ENCODE assay signal across 31 mouse cellular contexts in genomic region chr11:44498412-44499272, GRCm38 (mm10). TPM values are rescaled to one million over a fixed set of nuclear protein-coding genes. Genes with fewer than 3 reads are reported as not detected.
A peak's percentile ranks its signal among the peaks of the same experiment; 100 is the strongest.
DNase-seq lines count a peak whose midpoint lies in the region; ATAC-seq and TF ChIP-seq lines count a peak whose summit lies in the region.
"Had no signal": no experiment of that assay in that cellular context is flagged by ENCODE, and none has a peak within 500 bp of the region (broad histone marks: within the 10 kb centered on the region; RNA-seq: fewer than 3 reads in every experiment).

No protein-coding gene starts in this region.

- no peak overlapping the region for H3K27ac ChIP-seq in heart, embryonic 14.5 days (replicated peaks in 1 of 2; ENCODE audit: control insufficient read depth in 1 of 2, insufficient read depth in 1 of 2, low read depth in 2 of 2, low read length in 2 of 2)
- H3K27ac ChIP-seq in heart, embryonic 10.5 days: no peak overlapping the region
- H3K27ac ChIP-seq in spleen, adult 2 months (ENCODE audit: insufficient read depth, low read length): peak overlapping the region; percentile 92
- peak overlapping the region; percentile 45; the same call in 1 of the 2 replicates for H3K27ac ChIP-seq in liver, embryonic 15.5 days (replicated peaks)
- no peak overlapping the region for H3K27ac ChIP-seq in forebrain, embryonic 11.5 days (ENCODE audit: low read depth, low read length)
- H3K27ac ChIP-seq: gastrocnemius, adult 2 months; hindbrain, embryonic 12.5 days; hindbrain, postnatal 0 days; intestine, embryonic 15.5 days; limb, embryonic 10.5 days; limb, embryonic 15.5 days; neural tube, embryonic 13.5 days; stomach, postnatal 0 days had no signal

- 42% methylated on average over 13 of the region's 13 CpGs for WGBS in heart, embryonic 14.5 days
- WGBS in heart, embryonic 10.5 days: 54% methylated on average over 13 of the region's 13 CpGs
- whole genome bisulfite sequencing in spleen, adult 2 months: 62% methylated on average over 13 of the region's 13 CpGs
- 61% methylated on average over 13 of the region's 13 CpGs for WGBS in liver, embryonic 15.5 days (ENCODE audit: insufficient replicate concordance)
- 79% methylated on average over 13 of the region's 13 CpGs for WGBS in forebrain, embryonic 11.5 days

- H3K9me3 ChIP-seq in heart, embryonic 14.5 days (ENCODE audit: control insufficient read depth, low read length): no peaks in the 10 kb centered on the region
- no peaks in the 10 kb centered on the region for H3K9me3 ChIP-seq in heart, embryonic 10.5 days
- no peaks in the 10 kb centered on the region for H3K9me3 ChIP-seq in liver, embryonic 15.5 days (replicated peaks)
- H3K9me3 ChIP-seq in forebrain, embryonic 11.5 days (ENCODE audit: control insufficient read depth, low read length): no peaks in the 10 kb centered on the region
- H3K9me3 ChIP-seq: hindbrain, embryonic 12.5 days; intestine, embryonic 15.5 days; limb, embryonic 10.5 days; limb, embryonic 15.5 days; neural tube, embryonic 13.5 days had no signal

- H3K27me3 ChIP-seq in heart, embryonic 14.5 days (ENCODE audit: control insufficient read depth, insufficient read depth, low read length): no peaks in the 10 kb centered on the region
- no peaks in the 10 kb centered on the region for H3K27me3 ChIP-seq in heart, embryonic 10.5 days (ENCODE audit: insufficient read depth, poor library complexity, severe bottlenecking)
- H3K27me3 ChIP-seq in spleen, adult 2 months (ENCODE audit: control insufficient read depth, insufficient read depth, low read length): no peaks in the 10 kb centered on the region
- no peaks in the 10 kb centered on the region for H3K27me3 ChIP-seq in liver, embryonic 15.5 days
- H3K27me3 ChIP-seq in splenic B cell, adult 2 months (ENCODE audit: control insufficient read depth, insufficient read depth, low read length, poor library complexity, severe bottlenecking): no peaks in the 10 kb centered on the region
- no peaks in the 10 kb centered on the region for H3K27me3 ChIP-seq in forebrain, embryonic 11.5 days (ENCODE audit: control insufficient read depth, insufficient read depth, low read length)
- H3K27me3 ChIP-seq: hindbrain, embryonic 12.5 days; intestine, embryonic 15.5 days; limb, embryonic 15.5 days; neural tube, embryonic 13.5 days had no signal

- no peak for TF ChIP-seq CTCF in spleen, adult 2 months (IDR thresholded peaks at IDR 0.05; ENCODE audit: extremely low read depth, insufficient read depth, insufficient read length, insufficient replicate concordance)

- no peak for TF ChIP-seq POLR2A in spleen, adult 2 months (IDR thresholded peaks at IDR 0.05; ENCODE audit: low read depth, low read length)

- no peak overlapping the region for H3K4me3 ChIP-seq in heart, embryonic 14.5 days (ENCODE audit: control insufficient read depth in 1 of 2, insufficient read depth in 1 of 2, low read depth in 1 of 2, low read length in 2 of 2)
- H3K4me3 ChIP-seq in heart, embryonic 10.5 days: no peak overlapping the region
- H3K4me3 ChIP-seq in spleen, adult 2 months (ENCODE audit: extremely low read depth, insufficient read depth, insufficient read length): no peak overlapping the region
- no peak overlapping the region for H3K4me3 ChIP-seq in liver, embryonic 15.5 days (replicated peaks)
- no peak overlapping the region for H3K4me3 ChIP-seq in forebrain, embryonic 11.5 days (ENCODE audit: low read depth, low read length)
- H3K4me3 ChIP-seq: gastrocnemius, adult 2 months; hindbrain, embryonic 12.5 days; intestine, embryonic 15.5 days; limb, embryonic 10.5 days; limb, embryonic 15.5 days; myocyte; neural tube, embryonic 13.5 days had no signal

- no peak for ATAC-seq in heart, embryonic 14.5 days (ENCODE audit: insufficient number of reproducible peaks, insufficient read depth, low FRiP score, low read depth)
- ATAC-seq in liver, embryonic 15.5 days (ENCODE audit: insufficient read depth): no peak
- no peak for ATAC-seq in forebrain, embryonic 11.5 days (replicated peaks; ENCODE audit: low FRiP score)
- ATAC-seq: forebrain, embryonic 14.5 days; hindbrain, postnatal 0 days; intestine, embryonic 15.5 days had no signal

- H3K9ac ChIP-seq in heart, embryonic 14.5 days (ENCODE audit: low read length): no peak overlapping the region
- no peak overlapping the region for H3K9ac ChIP-seq in liver, embryonic 15.5 days
- no peak overlapping the region for H3K9ac ChIP-seq in forebrain, embryonic 11.5 days (ENCODE audit: low read length)
- H3K9ac ChIP-seq: hindbrain, embryonic 12.5 days; intestine, embryonic 15.5 days; limb, embryonic 15.5 days; lung, embryonic 14.5 days; neural tube, embryonic 13.5 days had no signal

- peaks cover 3 to 6% of the 10 kb centered on the region in 2 experiments; a peak in 3 of 4 replicates for H3K4me1 ChIP-seq in heart, embryonic 14.5 days (ENCODE audit: control insufficient read depth in 2 of 2, insufficient read depth in 2 of 2, low read length in 2 of 2)
- H3K4me1 ChIP-seq in heart, embryonic 10.5 days: peaks cover 8% of the 10 kb centered on the region
- H3K4me1 ChIP-seq in spleen, adult 2 months (ENCODE audit: control insufficient read depth, insufficient read depth, insufficient read length): peaks cover 45% of the 10 kb centered on the region
- peaks cover 36% of the 10 kb centered on the region for H3K4me1 ChIP-seq in liver, embryonic 15.5 days (replicated peaks)
- H3K4me1 ChIP-seq in forebrain, embryonic 11.5 days (replicated peaks; ENCODE audit: control insufficient read depth, insufficient read depth, low read length): no peaks in the 10 kb centered on the region
- H3K4me1 ChIP-seq: hindbrain, embryonic 12.5 days; limb, embryonic 10.5 days; neural tube, embryonic 13.5 days had no signal

- H3K36me3 ChIP-seq in heart, embryonic 14.5 days (ENCODE audit: control insufficient read depth, insufficient read depth, low read length): no peaks in the 10 kb centered on the region
- no peaks in the 10 kb centered on the region for H3K36me3 ChIP-seq in heart, embryonic 10.5 days
- H3K36me3 ChIP-seq in spleen, adult 2 months (ENCODE audit: control insufficient read depth, insufficient read depth, low read length): no peaks in the 10 kb centered on the region
- H3K36me3 ChIP-seq in liver, embryonic 15.5 days (replicated peaks): no peaks in the 10 kb centered on the region
- no peaks in the 10 kb centered on the region for H3K36me3 ChIP-seq in splenic B cell, adult 2 months (ENCODE audit: control insufficient read depth, insufficient read depth, low read length, poor library complexity, severe bottlenecking)
- no peaks in the 10 kb centered on the region for H3K36me3 ChIP-seq in forebrain, embryonic 11.5 days (ENCODE audit: control insufficient read depth, insufficient read depth, low read length)
- H3K36me3 ChIP-seq: hindbrain, embryonic 12.5 days; intestine, embryonic 15.5 days; limb, embryonic 10.5 days; limb, embryonic 15.5 days; neural tube, embryonic 13.5 days had no signal

- no peak for DNase-seq in heart, embryonic 10.5 days (ENCODE audit: low spot score)
- no peak for DNase-seq in spleen, adult 2 months (ENCODE audit: low read depth in 1 of 2, low spot score in 2 of 2)
- DNase-seq in spleen, postnatal 10 days (ENCODE audit: low spot score in 2 of 2): no peak
- DNase-seq in splenic B cell, adult 2 months (ENCODE audit: low read depth, low spot score): peak; percentile 61
- no peak for DNase-seq in forebrain, embryonic 11.5 days (ENCODE audit: low spot score)
- no peak for DNase-seq in MN1 (ENCODE audit: low spot score)
- DNase-seq: adrenal gland, postnatal 25 days; cerebellum, adult 8-10 months; cerebellum, postnatal 25 days; gastrocnemius, adult 2 months; gastrocnemius, postnatal 36 days; heart, postnatal 14 days; kidney, adult 2 months; kidney, postnatal 10 days; lung, embryonic 14.5 days; lung, postnatal 14 days; right cerebral cortex, postnatal 14 days; thymus, adult 2 months; thymus, postnatal 36 days had no signal

- 0 out of 2 replicates have a peak overlapping the region, but pooled peaks have one; percentile 0 for H3K4me2 ChIP-seq in heart, embryonic 14.5 days (ENCODE audit: low read length)
- H3K4me2 ChIP-seq in liver, embryonic 15.5 days: no peak overlapping the region
- no peak overlapping the region for H3K4me2 ChIP-seq in forebrain, embryonic 11.5 days (ENCODE audit: low read depth, low read length, severe bottlenecking)
- H3K4me2 ChIP-seq: hindbrain, embryonic 12.5 days; intestine, embryonic 15.5 days; limb, embryonic 15.5 days; lung, embryonic 14.5 days; midbrain, embryonic 11.5 days; neural tube, embryonic 13.5 days had no signal

RNA-seq across cellular contexts. Expression of gene Rnf145, which starts 20.1 kb away (rescaled TPM):
- polyA plus RNA-seq in heart, embryonic 14.5 days (2014; fragmentation: Nextera tagmentation; extraction: Ambion mirVana): 61.0 and 66.7 TPM in 2 replicates
- 59.8 and 82.1 TPM in 2 replicates for polyA plus RNA-seq in heart, embryonic 10.5 days (2016; fragmentation: Nextera tagmentation; extraction: Ambion mirVana)
- 65.5 and 191 TPM in 2 replicates for polyA plus RNA-seq in spleen, adult 2 months (2012; rRNA removed)
- 53.5 and 59.8 TPM in 2 replicates for polyA plus RNA-seq in liver, embryonic 15.5 days (2015; fragmentation: Nextera tagmentation; extraction: Ambion mirVana)
- polyA plus RNA-seq in forebrain, embryonic 11.5 days (2014; fragmentation: Nextera tagmentation; extraction: Ambion mirVana): 123 and 124 TPM in 2 replicates

RNA-seq across cellular contexts. Expression of gene Ublcp1, which starts 28.3 kb away (rescaled TPM):
- polyA plus RNA-seq in heart, embryonic 14.5 days (2014; fragmentation: Nextera tagmentation; extraction: Ambion mirVana): 40.7 and 45.7 TPM in 2 replicates
- 56.8 and 67.8 TPM in 2 replicates for polyA plus RNA-seq in heart, embryonic 10.5 days (2016; fragmentation: Nextera tagmentation; extraction: Ambion mirVana)
- 10.7 and 11.4 TPM in 2 replicates for polyA plus RNA-seq in spleen, adult 2 months (2012; rRNA removed)
- 42.5 and 42.9 TPM in 2 replicates for polyA plus RNA-seq in liver, embryonic 15.5 days (2015; fragmentation: Nextera tagmentation; extraction: Ambion mirVana)
- polyA plus RNA-seq in forebrain, embryonic 11.5 days (2014; fragmentation: Nextera tagmentation; extraction: Ambion mirVana): 66.0 and 68.3 TPM in 2 replicates

Comparison
In these comparisons a context has a peak if more than half of its experiments do, and no peak if none do; other contexts are left out.
1. H3K27ac ChIP-seq: peak in spleen, adult 2 months (single experiment) and liver, embryonic 15.5 days (single experiment); none in heart, embryonic 14.5 days (0 of 2), heart, embryonic 10.5 days (single experiment) and forebrain, embryonic 11.5 days (single experiment).